Mouse (Mus musculus): ENCODE results near the gene Qsox1.

DNA sequence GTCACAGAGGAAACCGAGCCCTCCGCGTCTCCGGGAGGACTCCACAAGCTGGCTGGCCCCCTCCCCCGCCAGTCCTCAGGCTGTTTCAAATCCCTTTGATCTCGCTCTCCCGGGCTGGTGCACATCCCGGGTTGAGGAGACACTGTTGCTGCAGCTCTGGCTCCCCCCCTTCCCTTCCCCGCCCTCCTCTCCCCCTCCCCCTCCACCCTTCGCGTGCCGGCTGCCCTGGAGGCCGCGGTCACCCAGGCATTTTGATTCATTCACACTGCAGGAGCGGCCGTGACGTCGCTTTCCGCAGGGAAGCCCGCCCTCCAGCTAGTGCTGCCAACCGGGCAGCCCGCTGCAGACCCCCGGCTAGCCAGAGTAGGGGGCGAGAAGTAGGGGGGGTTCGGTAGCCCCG lies 70.7 kb downstream of the Qsox1 start:
- TF ChIP-seq CTCF (IDR thresholded peaks at IDR 0.05; ENCODE audit: extremely low read depth, insufficient read depth, insufficient read length, insufficient replicate concordance), result no peak
- TF ChIP-seq POLR2A (IDR thresholded peaks at IDR 0.05; ENCODE audit: low read depth, low read length), result no peak
